Mouse (Mus musculus): Measurements from ENCODE around the gene Tacc2. TPM values are rescaled to one million over a fixed set of nuclear protein-coding genes. Genes with fewer than 3 reads are reported as not detected.

Gene Tacc2
- polyA plus RNA-seq, 1 experiment, result not detected

GRCm38 (mm10) chr7:130749165-130749564, 171.9 kb downstream of the Tacc2 start:
- peaks cover 24% of the 10 kb centered on the region for H3K4me1 ChIP-seq (ENCODE audit: control insufficient read depth, insufficient read depth, low read length)
- H3K4me3 ChIP-seq (ENCODE audit: insufficient read depth, low read depth, low read length), result no peak overlapping the region
- no peak overlapping the region for H3K27ac ChIP-seq (ENCODE audit: insufficient read depth, low read depth, low read length)
- WGBS, result 96% methylated on average over 4 of the region's 4 CpGs
- no peak for TF ChIP-seq POLR2A (IDR thresholded peaks at IDR 0.05; ENCODE audit: insufficient read depth, low read depth, low read length)
- TF ChIP-seq CTCF (IDR thresholded peaks at IDR 0.05; ENCODE audit: insufficient read depth, low read depth, low read length), result no peak

GRCm38 (mm10) chr7:130750752-130751490, 173.7 kb downstream of the Tacc2 start:
- Histone ChIP-seq H3K4me1 (ENCODE audit: control insufficient read depth, insufficient read depth, low read length) (peaks cover 27% of the 10 kb centered on the region), H3K27ac (ENCODE audit: insufficient read depth, low read depth, low read length) (no peak overlapping the region), H3K4me3 (ENCODE audit: insufficient read depth, low read depth, low read length) (no peak overlapping the region)
- WGBS, result 36% methylated on average over 17 of the region's 17 CpGs
- TF ChIP-seq POLR2A (IDR thresholded peaks at IDR 0.05; ENCODE audit: insufficient read depth, low read depth, low read length) (no peak), CTCF (IDR thresholded peaks at IDR 0.05; ENCODE audit: insufficient read depth, low read depth, low read length) (no peak)

GRCm38 (mm10) chr7:130751678-130752077, 174.4 kb downstream of the Tacc2 start:
- Histone ChIP-seq H3K4me3 (ENCODE audit: insufficient read depth, low read depth, low read length) (no peak overlapping the region), H3K4me1 (ENCODE audit: control insufficient read depth, insufficient read depth, low read length) (peaks cover 30% of the 10 kb centered on the region), H3K27ac (ENCODE audit: insufficient read depth, low read depth, low read length) (no peak overlapping the region)
- TF ChIP-seq CTCF (IDR thresholded peaks at IDR 0.05; ENCODE audit: insufficient read depth, low read depth, low read length) (no peak), POLR2A (IDR thresholded peaks at IDR 0.05; ENCODE audit: insufficient read depth, low read depth, low read length) (no peak)
- WGBS, result 67% methylated on average over 9 of the region's 9 CpGs

GRCm38 (mm10) chr7:130754790-130755189, 177.6 kb downstream of the Tacc2 start:
- H3K4me3 ChIP-seq (ENCODE audit: insufficient read depth, low read depth, low read length), result no peak overlapping the region
- no peak overlapping the region for H3K27ac ChIP-seq (ENCODE audit: insufficient read depth, low read depth, low read length)
- TF ChIP-seq POLR2A (IDR thresholded peaks at IDR 0.05; ENCODE audit: insufficient read depth, low read depth, low read length), result no peak
- TF ChIP-seq CTCF (IDR thresholded peaks at IDR 0.05; ENCODE audit: insufficient read depth, low read depth, low read length), result no peak
- H3K4me1 ChIP-seq (ENCODE audit: control insufficient read depth, insufficient read depth, low read length), result peaks cover 23% of the 10 kb centered on the region
- whole genome bisulfite sequencing, result 91% methylated on average over 2 of the region's 2 CpGs

- Histone ChIP-seq H3K4me1 (ENCODE audit: control insufficient read depth, insufficient read depth, low read length) (peaks cover 9% of the 10 kb centered on the region), H3K27ac (ENCODE audit: insufficient read depth, low read depth, low read length) (no peak overlapping the region), H3K4me3 (ENCODE audit: insufficient read depth, low read depth, low read length) (no peak overlapping the region)
- WGBS, result 85% methylated on average over 7 of the region's 7 CpGs
- TF ChIP-seq POLR2A (IDR thresholded peaks at IDR 0.05; ENCODE audit: insufficient read depth, low read depth, low read length) (no peak), CTCF (IDR thresholded peaks at IDR 0.05; ENCODE audit: insufficient read depth, low read depth, low read length) (no peak)
These were observed 179.2 kb downstream of the Tacc2 start for GRCm38 (mm10) chr7:130756343-130756835.

- Histone ChIP-seq H3K27ac (ENCODE audit: insufficient read depth, low read depth, low read length) (no peak overlapping the region), H3K4me3 (ENCODE audit: insufficient read depth, low read depth, low read length) (no peak overlapping the region), H3K4me1 (ENCODE audit: control insufficient read depth, insufficient read depth, low read length) (peaks cover 12% of the 10 kb centered on the region)
- no peak for TF ChIP-seq CTCF (IDR thresholded peaks at IDR 0.05; ENCODE audit: insufficient read depth, low read depth, low read length)
- no peak for TF ChIP-seq POLR2A (IDR thresholded peaks at IDR 0.05; ENCODE audit: insufficient read depth, low read depth, low read length)
- 91% methylated on average over 11 of the region's 11 CpGs for WGBS
These were observed 180.2 kb downstream of the Tacc2 start for GRCm38 (mm10) chr7:130757326-130757865.

- WGBS, result 24% methylated on average over 17 of the region's 17 CpGs
- Histone ChIP-seq H3K27ac (ENCODE audit: insufficient read depth, low read depth, low read length) (no peak overlapping the region), H3K4me3 (ENCODE audit: insufficient read depth, low read depth, low read length) (no peak overlapping the region), H3K4me1 (ENCODE audit: control insufficient read depth, insufficient read depth, low read length) (peaks cover 4% of the 10 kb centered on the region)
- TF ChIP-seq CTCF (IDR thresholded peaks at IDR 0.05; ENCODE audit: insufficient read depth, low read depth, low read length) (peak; percentile 9; the same call in 1 of the 2 replicates), POLR2A (IDR thresholded peaks at IDR 0.05; ENCODE audit: insufficient read depth, low read depth, low read length) (no peak)
These were observed 185.0 kb downstream of the Tacc2 start for GRCm38 (mm10) chr7:130762071-130762897.

GRCm38 (mm10) chr7:130764160-130764559, 186.9 kb downstream of the Tacc2 start:
- Histone ChIP-seq H3K4me3 (ENCODE audit: insufficient read depth, low read depth, low read length) (no peak overlapping the region), H3K27ac (ENCODE audit: insufficient read depth, low read depth, low read length) (no peak overlapping the region), H3K4me1 (ENCODE audit: control insufficient read depth, insufficient read depth, low read length) (peaks cover 4% of the 10 kb centered on the region)
- TF ChIP-seq POLR2A (IDR thresholded peaks at IDR 0.05; ENCODE audit: insufficient read depth, low read depth, low read length) (no peak), CTCF (IDR thresholded peaks at IDR 0.05; ENCODE audit: insufficient read depth, low read depth, low read length) (no peak)
- 96% methylated on average over 17 of the region's 17 CpGs for WGBS
